Mouse (Mus musculus): ENCODE results near the gene Grm1. TPM values are rescaled to one million over a fixed set of nuclear protein-coding genes. Genes with fewer than 3 reads are reported as not detected.

The Grm1 gene
- total RNA-seq, 2 experiments from 2014 or later = not detected

GRCm38 (mm10) chr10:10964490-10965150 is 117.5 kb downstream of the Grm1 start:
- peak in 1 of 2 experiments; percentile 11 for DNase-seq

- no peak for DNase-seq
Measured at GRCm38 (mm10) chr10:10950557-10950956, 131.6 kb downstream of the Grm1 start.

GRCm38 (mm10) chr10:10949172-10949571 is 133.0 kb downstream of the Grm1 start:
- DNase-seq = no peak

- no peak for DNase-seq
Measured at GRCm38 (mm10) chr10:10947531-10947930, 134.6 kb downstream of the Grm1 start.

GRCm38 (mm10) chr10:10944003-10944402 is 138.2 kb downstream of the Grm1 start:
- DNase-seq = no peak

GRCm38 (mm10) chr10:10942248-10942647 is 139.9 kb downstream of the Grm1 start:
- DNase-seq = no peak

GRCm38 (mm10) chr10:10935806-10936205 is 146.3 kb downstream of the Grm1 start:
- no peak for DNase-seq

- DNase-seq = no peak
Measured at GRCm38 (mm10) chr10:10929672-10930071, 152.5 kb downstream of the Grm1 start.

- no peak for DNase-seq
Measured at GRCm38 (mm10) chr10:10928798-10929366, 153.3 kb downstream of the Grm1 start.

GRCm38 (mm10) chr10:10917857-10918399 is 164.2 kb downstream of the Grm1 start:
- no peak for DNase-seq

GRCm38 (mm10) chr10:10913621-10914020 is 168.5 kb downstream of the Grm1 start:
- no peak for DNase-seq

GRCm38 (mm10) chr10:10890221-10890620 is 191.9 kb downstream of the Grm1 start:
- no peak for DNase-seq

- no peak for DNase-seq
Measured at GRCm38 (mm10) chr10:10888521-10888920, 193.6 kb downstream of the Grm1 start.

GRCm38 (mm10) chr10:10884992-10885391 is 197.2 kb downstream of the Grm1 start:
- no peak for DNase-seq

- DNase-seq = no peak
Measured at GRCm38 (mm10) chr10:10872142-10872541, 210.0 kb downstream of the Grm1 start.

GRCm38 (mm10) chr10:10870271-10870670 is 211.9 kb downstream of the Grm1 start:
- DNase-seq = no peak

GRCm38 (mm10) chr10:10866278-10866677 is 215.9 kb downstream of the Grm1 start:
- DNase-seq = no peak

- DNase-seq = no peak
Measured at GRCm38 (mm10) chr10:10864759-10865158, 217.4 kb downstream of the Grm1 start.

- DNase-seq = no peak
Measured at GRCm38 (mm10) chr10:10847376-10848286, 234.5 kb downstream of the Grm1 start.

- DNase-seq = no peak
Measured at GRCm38 (mm10) chr10:10845059-10845685, 237.0 kb downstream of the Grm1 start.

- DNase-seq = no peak
Measured at GRCm38 (mm10) chr10:10835406-10835805, 246.8 kb downstream of the Grm1 start.

GRCm38 (mm10) chr10:10834828-10835227 is 247.3 kb downstream of the Grm1 start:
- no peak for DNase-seq

Measured in adrenal gland, postnatal 36 days (tissue).